Mouse (Mus musculus) E14TG2a.4 (cell line): ENCODE measurements at regions not wholly inside any gene's neighbourhood (a gene's known extent, or its start where the extent isn't known, plus 50 kb on each side); places are given as distances from the start of the nearest gene placed in this dataset.
"Not testable (repeated sequence)": the region's sequence is repeated elsewhere in the genome, so short reads cannot be mapped to it uniquely, and the experiment has no call there.

Experiments used
- H3K27me3 ChIP-seq: 2 replicates; pipeline ENCODE4 v1.6.1; 2014; ENCODE audit warnings: low read length, control low read depth; ENCODE audit not compliant: insufficient read depth
- H3K36me3 ChIP-seq: 2 replicates; pipeline ENCODE4 v1.6.1; 2014; ENCODE audit warnings: low read length, control low read depth; ENCODE audit not compliant: insufficient read depth
- H3K4me1 ChIP-seq: replicated peaks from 2 replicates; pipeline ENCODE4 v1.6.1; 2014; ENCODE audit warnings: low read depth, low read length, control low read depth
- H3K4me3 ChIP-seq: replicated peaks from 2 replicates; pipeline ENCODE4 v1.5.1; 2014; ENCODE audit warnings: mild to moderate bottlenecking, low read length
- H3K9me3 ChIP-seq: 2 replicates; pipeline ENCODE4 v1.6.1; 2014; ENCODE audit warnings: low read length, control low read depth
- CTCF ChIP-seq: conservative IDR thresholded peaks from 2 replicates; pipeline ENCODE4 v1.5.1; 2014; ENCODE audit warnings: low read length
- NANOG ChIP-seq: IDR thresholded peaks from 2 replicates; pipeline ENCODE4 v1.6.1; 2014; ENCODE audit warnings: borderline replicate concordance, low read length, mixed read lengths
- POU5F1 ChIP-seq: IDR thresholded peaks from 2 replicates; pipeline ENCODE4 v1.6.1; 2014; ENCODE audit warnings: low read length, borderline replicate concordance

DNA sequence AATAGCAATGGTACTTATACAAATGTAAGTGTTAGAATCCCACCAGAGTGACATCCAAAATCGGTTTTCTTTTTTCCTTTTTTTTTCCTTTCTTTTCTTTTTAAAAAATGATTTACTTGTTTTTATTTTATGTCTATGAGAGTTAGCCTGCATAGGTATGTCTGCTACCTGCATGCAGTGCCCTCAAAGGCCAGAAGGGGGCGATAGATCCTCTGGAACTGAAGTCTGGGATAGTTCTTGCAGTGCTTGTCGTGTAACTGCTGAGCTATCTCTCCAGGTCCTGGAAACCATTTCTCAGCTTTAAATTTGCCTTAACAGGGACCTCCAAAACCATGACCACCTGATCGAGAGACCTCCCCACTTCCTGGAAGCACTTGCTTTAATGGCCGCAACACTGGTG is 93.8 kb downstream of the Defb7 start:
- TF ChIP-seq POU5F1 (no peak), CTCF (peak; percentile 92)
- Histone ChIP-seq H3K4me1 (no peaks in the 10 kb centered on the region), H3K9me3 (no peaks in the 10 kb centered on the region), H3K36me3 (no peaks in the 10 kb centered on the region), H3K27me3 (no peaks in the 10 kb centered on the region), H3K4me3 (no peak overlapping the region)

DNA sequence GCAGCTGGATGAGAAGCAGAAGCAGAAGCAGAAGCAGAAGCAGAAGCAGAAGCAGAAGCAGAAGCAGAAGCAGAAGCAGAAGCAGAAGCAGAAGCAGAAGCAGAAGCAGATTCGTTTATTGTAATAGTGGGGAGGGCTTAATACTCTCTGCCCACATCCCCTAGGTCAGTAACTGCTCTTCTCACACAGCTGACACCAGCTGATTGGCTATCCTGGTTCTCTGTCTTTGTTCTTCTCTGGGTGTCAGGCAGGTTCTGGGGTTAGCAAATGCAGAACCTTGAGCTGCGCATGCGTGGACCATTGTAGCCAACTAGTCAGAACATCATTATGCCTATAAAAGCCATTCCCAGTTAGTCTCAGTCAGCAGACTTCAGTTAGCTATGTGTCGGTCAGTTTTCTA is 106.6 kb downstream of the Defb7 start:
- not testable (repeated sequence) for H3K4me1 ChIP-seq, H3K4me3 ChIP-seq, H3K36me3 ChIP-seq, H3K27me3 ChIP-seq
- peaks cover 12% of the 10 kb centered on the region for H3K9me3 ChIP-seq

- H3K36me3 ChIP-seq, result no peaks in the 10 kb centered on the region
- no peak for TF ChIP-seq CTCF
- no peak for TF ChIP-seq NANOG
- TF ChIP-seq POU5F1, result no peak
- H3K9me3 ChIP-seq, result no peaks in the 10 kb centered on the region
- H3K4me1 ChIP-seq, result no peaks in the 10 kb centered on the region
- H3K4me3 ChIP-seq, result no peak overlapping the region
- no peaks in the 10 kb centered on the region for H3K27me3 ChIP-seq
Measured at GRCm38 (mm10) chr8:19606586-19606985, 111.7 kb downstream of the Defb7 start.

- H3K27me3 ChIP-seq, result no peaks in the 10 kb centered on the region
- no peaks in the 10 kb centered on the region for H3K36me3 ChIP-seq
- no peaks in the 10 kb centered on the region for H3K4me1 ChIP-seq
- H3K4me3 ChIP-seq, result no peak overlapping the region
- peaks cover 4% of the 10 kb centered on the region; the same call in 1 of the 2 replicates for H3K9me3 ChIP-seq
- no peak for TF ChIP-seq POU5F1
- no peak for TF ChIP-seq NANOG
- TF ChIP-seq CTCF, result no peak
Measured at GRCm38 (mm10) chr8:19627514-19627913, 101.9 kb upstream of the 4930467E23Rik start.

DNA sequence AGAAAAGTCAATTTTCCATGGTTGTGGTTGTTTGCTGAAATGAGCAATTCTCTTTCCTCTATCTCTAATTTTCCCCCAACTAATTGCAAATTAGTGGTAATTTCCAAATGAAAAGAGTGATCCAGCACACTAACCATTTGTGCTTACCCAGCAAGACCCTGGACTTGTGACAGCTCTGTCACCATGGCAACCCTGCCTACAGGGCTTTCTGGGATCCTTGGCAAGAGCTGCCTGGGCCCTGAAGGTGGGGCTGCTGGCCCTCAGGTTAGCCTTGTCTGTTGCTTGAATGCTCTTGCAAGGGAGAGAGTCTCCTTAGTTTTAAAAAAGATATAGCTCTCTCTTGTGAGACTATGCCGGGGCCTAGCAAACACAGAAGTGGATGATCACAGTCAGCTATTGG is 80.8 kb upstream of the 4930467E23Rik start:
- not testable (repeated sequence) for H3K4me3 ChIP-seq, H3K9me3 ChIP-seq, H3K27me3 ChIP-seq, H3K36me3 ChIP-seq, H3K4me1 ChIP-seq
